Mouse (Mus musculus) heart, postnatal 0 days (tissue): Measurements from ENCODE around the gene Mettl14.

Experiments
- CTCF ChIP-seq: IDR thresholded peaks from 2 replicates; pipeline ENCODE4 v1.5.1; 2016; ENCODE audit warnings: antibody characterized with exemption, control low read depth, low read depth
- EP300 ChIP-seq: IDR thresholded peaks from 2 replicates; pipeline ENCODE4 v1.6.1; 2016; ENCODE audit warnings: antibody characterized with exemption, low read depth

GRCm38 (mm10) chr3:123337853-123338252 lies 48.1 kb downstream of the Mettl14 start:
- TF ChIP-seq CTCF (no peak), EP300 (no peak)
